Mouse (Mus musculus) hindbrain, postnatal 0 days (tissue): ENCODE results near the gene Ddx11. TPM values are rescaled to one million over a fixed set of nuclear protein-coding genes. Genes with fewer than 3 reads are reported as not detected.

Source experiments
- ATAC-seq: fragments of 200-750 bp; cut with Nextera tagmentation; 2 replicates; pipeline ENCODE4 v1.8.0; 2017; ENCODE audit warnings: mild to moderate bottlenecking, moderate TSS enrichment, moderate library complexity
- DNase-seq: peaks from one replicate; pipeline ENCODE4 v3.0.0-alpha.2; 2015; ENCODE audit warnings: low spot score
- H3K27ac ChIP-seq: fragments of 300-500 bp; sonication (generic); 2 replicates; pipeline ENCODE4 v1.5.1; 2014; ENCODE audit warnings: mild to moderate bottlenecking
- H3K27me3 ChIP-seq: fragments of 300-500 bp; sonication (generic); 2 replicates; pipeline ENCODE4 v1.6.1; 2014; ENCODE audit warnings: low read length, mixed read lengths; ENCODE audit not compliant: insufficient read depth
- H3K36me3 ChIP-seq: fragments of 300-500 bp; sonication (generic); 2 replicates; pipeline ENCODE4 v1.6.1; 2014; ENCODE audit warnings: low read length, mixed read lengths; ENCODE audit not compliant: insufficient read depth
- H3K4me1 ChIP-seq: fragments of 300-500 bp; sonication (generic); 2 replicates; pipeline ENCODE4 v1.6.1; 2014; ENCODE audit warnings: antibody characterized with exemption, low read length, mixed read lengths; ENCODE audit not compliant: insufficient read depth
- H3K4me2 ChIP-seq: fragments of 300-500 bp; sonication (generic); 2 replicates; pipeline ENCODE4 v1.6.1; 2014; ENCODE audit warnings: low read depth, mild to moderate bottlenecking, low read length, moderate library complexity, mixed read lengths
- H3K4me3 ChIP-seq: fragments of 300-500 bp; sonication (generic); 2 replicates; pipeline ENCODE4 v1.5.1; 2014; ENCODE audit warnings: low read length
- H3K9ac ChIP-seq: fragments of 300-500 bp; sonication (generic); replicated peaks from 2 replicates; pipeline ENCODE4 v1.6.1; 2014; ENCODE audit warnings: mild to moderate bottlenecking, low read length, moderate library complexity, mixed read lengths
- H3K9me3 ChIP-seq: fragments of 300-500 bp; sonication (generic); 2 replicates; pipeline ENCODE4 v1.6.1; 2016; ENCODE audit warnings: low read length, mixed read lengths
- CTCF ChIP-seq: IDR thresholded peaks from 2 replicates; pipeline ENCODE4 v1.5.1; 2016; ENCODE audit warnings: antibody characterized with exemption, control low read depth, low read depth
- WGBS: fragments of 180-500 bp; shearing (Covaris S2); extraction: QIAGEN DNeasy Blood & Tissue Kit; methylation state at CpG from one replicate; pipeline ENCODE4 v1.1.7; 2014; 5-methylcytosine and 5-hydroxymethylcytosine counted together
- polyA plus RNA-seq: library from polyadenylated mRNA; unstranded; fragments of >200 nt; fragmentation: Nextera tagmentation; extraction: Ambion mirVana; gene quantifications from 2 replicates; pipeline ENCODE4 v1.2.1, GENCODE M21; 2015
- total RNA-seq: library from RNA; depleted of rRNA; stranded (reverse); fragments of >200 nt; gene quantifications from 2 replicates; pipeline ENCODE4 v1.2.3, GENCODE M21; 2014

The Ddx11 gene
- total and polyA plus RNA-seq, 2 experiments from 2014 or later, result 4.0 to 12.4 TPM

- peaks cover 3% of the 10 kb centered on the region; the same call in 1 of the 2 replicates for H3K36me3 ChIP-seq
- TF ChIP-seq CTCF, result peak; percentile 13; the same call in 1 of the 2 replicates
- no peak overlapping the region for H3K9ac ChIP-seq
- no peak for DNase-seq
- no peaks in the 10 kb centered on the region for H3K9me3 ChIP-seq
- H3K27ac ChIP-seq, result no peak overlapping the region
- H3K4me1 ChIP-seq, result no peaks in the 10 kb centered on the region
- H3K4me2 ChIP-seq, result no peak overlapping the region
- 79% methylated on average over 1 of the region's 1 CpGs for WGBS
- no peaks in the 10 kb centered on the region for H3K27me3 ChIP-seq
- H3K4me3 ChIP-seq, result no peak overlapping the region
- no peak for ATAC-seq
These were observed 38.8 kb upstream of the Ddx11 start for GRCm38 (mm10) chr17:66084486-66084885.

- no peak overlapping the region for H3K4me2 ChIP-seq
- ATAC-seq, result no peak
- H3K27ac ChIP-seq, result no peak overlapping the region
- H3K27me3 ChIP-seq, result no peaks in the 10 kb centered on the region
- H3K36me3 ChIP-seq, result peaks cover 3% of the 10 kb centered on the region; the same call in 1 of the 2 replicates
- no peak overlapping the region for H3K9ac ChIP-seq
- H3K9me3 ChIP-seq, result no peaks in the 10 kb centered on the region
- no peaks in the 10 kb centered on the region for H3K4me1 ChIP-seq
- no peak for DNase-seq
- 100% methylated on average over 1 of the region's 1 CpGs for WGBS
- no peak overlapping the region for H3K4me3 ChIP-seq
- no peak for TF ChIP-seq CTCF
These were observed 38.3 kb upstream of the Ddx11 start for GRCm38 (mm10) chr17:66085038-66085437.

- Histone ChIP-seq H3K9me3 (no peaks in the 10 kb centered on the region), H3K4me3 (no peak overlapping the region), H3K36me3 (peaks cover 3% of the 10 kb centered on the region; the same call in 1 of the 2 replicates), H3K9ac (no peak overlapping the region), H3K27ac (no peak overlapping the region), H3K27me3 (no peaks in the 10 kb centered on the region), H3K4me1 (no peaks in the 10 kb centered on the region), H3K4me2 (no peak overlapping the region)
- no peak for ATAC-seq
- DNase-seq, result no peak
- no peak for TF ChIP-seq CTCF
These were observed 33.1 kb upstream of the Ddx11 start for GRCm38 (mm10) chr17:66090251-66090650.

GRCm38 (mm10) chr17:66091392-66091791 lies 31.9 kb upstream of the Ddx11 start:
- no peak overlapping the region for H3K27ac ChIP-seq
- WGBS, result 90% methylated on average over 2 of the region's 2 CpGs
- no peak for DNase-seq
- no peak overlapping the region for H3K9ac ChIP-seq
- TF ChIP-seq CTCF, result no peak
- H3K4me3 ChIP-seq, result no peak overlapping the region
- no peaks in the 10 kb centered on the region for H3K4me1 ChIP-seq
- no peak overlapping the region for H3K4me2 ChIP-seq
- no peaks in the 10 kb centered on the region; the same call in 1 of the 2 replicates for H3K36me3 ChIP-seq
- no peaks in the 10 kb centered on the region for H3K9me3 ChIP-seq
- no peak for ATAC-seq
- no peaks in the 10 kb centered on the region for H3K27me3 ChIP-seq

- 89% methylated on average over 2 of the region's 2 CpGs for WGBS
- ATAC-seq (no peak), DNase-seq (no peak)
- no peaks in the 10 kb centered on the region for H3K9me3 ChIP-seq
- no peaks in the 10 kb centered on the region for H3K4me1 ChIP-seq
- H3K27me3 ChIP-seq, result no peaks in the 10 kb centered on the region
- H3K9ac ChIP-seq, result no peak overlapping the region
- no peak overlapping the region for H3K4me2 ChIP-seq
- H3K36me3 ChIP-seq, result no peaks in the 10 kb centered on the region
- H3K27ac ChIP-seq, result no peak overlapping the region
- no peak for TF ChIP-seq CTCF
- no peak overlapping the region for H3K4me3 ChIP-seq
These were observed 31.3 kb upstream of the Ddx11 start for GRCm38 (mm10) chr17:66092065-66092464.

GRCm38 (mm10) chr17:66092664-66093063 lies 30.7 kb upstream of the Ddx11 start:
- no peak overlapping the region for H3K9ac ChIP-seq
- no peak overlapping the region for H3K4me3 ChIP-seq
- H3K4me2 ChIP-seq, result no peak overlapping the region
- WGBS, result 78% methylated on average over 3 of the region's 3 CpGs
- H3K4me1 ChIP-seq, result no peaks in the 10 kb centered on the region
- no peak for ATAC-seq
- H3K9me3 ChIP-seq, result no peaks in the 10 kb centered on the region
- H3K27ac ChIP-seq, result no peak overlapping the region
- no peak for TF ChIP-seq CTCF
- no peak for DNase-seq
- no peaks in the 10 kb centered on the region for H3K27me3 ChIP-seq
- H3K36me3 ChIP-seq, result no peaks in the 10 kb centered on the region

GRCm38 (mm10) chr17:66100566-66101379 lies 22.5 kb upstream of the Ddx11 start:
- Histone ChIP-seq H3K9me3 (no peaks in the 10 kb centered on the region), H3K4me2 (peak overlapping the region; percentile 84), H3K27me3 (no peaks in the 10 kb centered on the region), H3K36me3 (no peaks in the 10 kb centered on the region), H3K9ac (peak overlapping the region; percentile 95), H3K4me3 (peak overlapping the region; percentile 99), H3K27ac (peak overlapping the region; percentile 98), H3K4me1 (peaks cover 10% of the 10 kb centered on the region)
- no peak for TF ChIP-seq CTCF
- 1% methylated on average over 38 of the region's 41 CpGs for WGBS
- DNase-seq, result peak; percentile 58
- no peak for ATAC-seq
